Mouse (Mus musculus) urinary bladder, postnatal 4 days (tissue): Measurements from ENCODE around the gene D430042O09Rik.

Experiments used
- DNase-seq, 2 experiments: peaks; one replicate each; pipeline ENCODE4 v3.0.0; 2021 to 2022; ENCODE audit warnings: low spot score in 2 of 2

D430042O09Rik gene

GRCm38 (mm10) chr7:125740521-125740920 lies 32.8 kb downstream of the D430042O09Rik start:
- no peak for DNase-seq

- DNase-seq: no peak
These were observed 33.6 kb downstream of the D430042O09Rik start for GRCm38 (mm10) chr7:125741271-125741703.

GRCm38 (mm10) chr7:125744774-125745173 lies 37.1 kb downstream of the D430042O09Rik start:
- no peak for DNase-seq

- DNase-seq: no peak
These were observed 39.1 kb downstream of the D430042O09Rik start for GRCm38 (mm10) chr7:125746621-125747315.

- DNase-seq: no peak
These were observed 39.6 kb downstream of the D430042O09Rik start for GRCm38 (mm10) chr7:125747316-125747690.

- DNase-seq: no peak
These were observed 40.5 kb downstream of the D430042O09Rik start for GRCm38 (mm10) chr7:125748186-125748585.

GRCm38 (mm10) chr7:125752699-125753325 lies 45.1 kb downstream of the D430042O09Rik start:
- DNase-seq: no peak

- DNase-seq: no peak
These were observed 45.6 kb downstream of the D430042O09Rik start for GRCm38 (mm10) chr7:125753326-125753715.

- DNase-seq: no peak
These were observed 49.1 kb downstream of the D430042O09Rik start for GRCm38 (mm10) chr7:125756806-125757205.

GRCm38 (mm10) chr7:125757896-125758623 lies 50.4 kb downstream of the D430042O09Rik start:
- DNase-seq: peak in 1 of 2 experiments; percentile 16

GRCm38 (mm10) chr7:125762289-125762688 lies 54.6 kb downstream of the D430042O09Rik start:
- DNase-seq: no peak

GRCm38 (mm10) chr7:125762883-125763830 lies 55.5 kb downstream of the D430042O09Rik start:
- DNase-seq: no peak

- no peak for DNase-seq
These were observed 56.7 kb downstream of the D430042O09Rik start for GRCm38 (mm10) chr7:125764373-125764772.

GRCm38 (mm10) chr7:125766976-125767831 lies 59.5 kb downstream of the D430042O09Rik start:
- DNase-seq: no peak

GRCm38 (mm10) chr7:125772961-125773571 lies 65.4 kb downstream of the D430042O09Rik start:
- no peak for DNase-seq

- DNase-seq: no peak
These were observed 75.5 kb downstream of the D430042O09Rik start for GRCm38 (mm10) chr7:125783206-125783605.

- no peak for DNase-seq
These were observed 78.4 kb downstream of the D430042O09Rik start for GRCm38 (mm10) chr7:125786105-125786504.

GRCm38 (mm10) chr7:125787046-125787445 lies 79.4 kb downstream of the D430042O09Rik start:
- DNase-seq: no peak

GRCm38 (mm10) chr7:125790039-125790438 lies 82.4 kb downstream of the D430042O09Rik start:
- DNase-seq: no peak

GRCm38 (mm10) chr7:125806571-125806970 lies 98.9 kb downstream of the D430042O09Rik start:
- DNase-seq: no peak
